Mouse (Mus musculus): ENCODE results near the gene Erbb2.

GRCm38 (mm10) chr11:98455484-98455883 lies 43.2 kb downstream of the Erbb2 start:
- TF ChIP-seq POLR2A (IDR thresholded peaks at IDR 0.05; ENCODE audit: insufficient read depth, low read depth, low read length) (no peak), CTCF (IDR thresholded peaks at IDR 0.05) (0 out of 2 replicates have a peak, but pooled peaks have one; percentile 11), EP300 (IDR thresholded peaks at IDR 0.05; ENCODE audit: insufficient read depth, low read depth, low read length) (no peak)
